Mouse (Mus musculus) thymus, postnatal 0 days (tissue): ENCODE measurements around the gene Lrfn4. TPM values are rescaled to one million over a fixed set of nuclear protein-coding genes. Genes with fewer than 3 reads are reported as not detected.
"Not testable (repeated sequence)": the region's sequence is repeated elsewhere in the genome, so short reads cannot be mapped to it uniquely, and the experiment has no call there.

Source experiments
- DNase-seq: peaks from one replicate; pipeline ENCODE4 v3.0.0-alpha.2; 2015; ENCODE audit warnings: low spot score
- polyA plus RNA-seq: library from polyadenylated mRNA; unstranded; fragments of >200 nt; fragmentation: Nextera tagmentation; extraction: Ambion mirVana; gene quantifications from 2 replicates; pipeline ENCODE4 v1.2.1, GENCODE M21; 2015

Gene Lrfn4
- polyA plus RNA-seq, 1 experiment from 2014 or later, result 1.8 TPM

- DNase-seq, result no peak
Observed at GRCm38 (mm10) chr19:4612181-4612961, 3.1 kb downstream of the Lrfn4 start.

GRCm38 (mm10) chr19:4610109-4610508 lies 5.4 kb downstream of the Lrfn4 start:
- DNase-seq, result no peak

- DNase-seq, result no peak
Observed at GRCm38 (mm10) chr19:4608511-4608910, 7.0 kb downstream of the Lrfn4 start.

GRCm38 (mm10) chr19:4607406-4607805 lies 8.1 kb downstream of the Lrfn4 start:
- DNase-seq, result no peak

GRCm38 (mm10) chr19:4605654-4606053 lies 9.8 kb downstream of the Lrfn4 start:
- DNase-seq, result no peak

- peak; percentile 41 for DNase-seq
Observed at GRCm38 (mm10) chr19:4603801-4604723, 11.4 kb downstream of the Lrfn4 start.

- DNase-seq, result no peak
Observed at GRCm38 (mm10) chr19:4602459-4602858, 13.0 kb downstream of the Lrfn4 start.

- DNase-seq, result no peak
Observed at GRCm38 (mm10) chr19:4596071-4596470, 19.4 kb downstream of the Lrfn4 start.

- no peak for DNase-seq
Observed at GRCm38 (mm10) chr19:4593792-4594522, 21.5 kb downstream of the Lrfn4 start.

- DNase-seq, result peak; percentile 54
Observed at GRCm38 (mm10) chr19:4590025-4590424, 25.4 kb downstream of the Lrfn4 start.

GRCm38 (mm10) chr19:4589081-4589480 lies 26.4 kb downstream of the Lrfn4 start:
- DNase-seq, result no peak

GRCm38 (mm10) chr19:4588430-4588829 lies 27.0 kb downstream of the Lrfn4 start:
- no peak for DNase-seq

- no peak for DNase-seq
Observed at GRCm38 (mm10) chr19:4587426-4587825, 28.0 kb downstream of the Lrfn4 start.

GRCm38 (mm10) chr19:4586783-4587182 lies 28.7 kb downstream of the Lrfn4 start:
- DNase-seq, result not testable (repeated sequence)

GRCm38 (mm10) chr19:4583856-4584255 lies 31.6 kb downstream of the Lrfn4 start:
- no peak for DNase-seq

GRCm38 (mm10) chr19:4579296-4579695 lies 36.2 kb downstream of the Lrfn4 start:
- DNase-seq, result no peak

GRCm38 (mm10) chr19:4578799-4579198 lies 36.7 kb downstream of the Lrfn4 start:
- DNase-seq, result no peak

- no peak for DNase-seq
Observed at GRCm38 (mm10) chr19:4573241-4573640, 42.2 kb downstream of the Lrfn4 start.

GRCm38 (mm10) chr19:4572467-4572866 lies 43.0 kb downstream of the Lrfn4 start:
- no peak for DNase-seq

GRCm38 (mm10) chr19:4572061-4572460 lies 43.4 kb downstream of the Lrfn4 start:
- DNase-seq, result no peak

GRCm38 (mm10) chr19:4571658-4572057 lies 43.8 kb downstream of the Lrfn4 start:
- no peak for DNase-seq

- DNase-seq, result no peak
Observed at GRCm38 (mm10) chr19:4570815-4571214, 44.7 kb downstream of the Lrfn4 start.
